Mouse (Mus musculus) C2C12 (cell line): ENCODE data around the gene Prcc. TPM values are rescaled to one million over a fixed set of nuclear protein-coding genes. Genes with fewer than 3 reads are reported as not detected.

Experiments
- H3K27me3 ChIP-seq: one replicate; pipeline ENCODE4 v1.6.1; 2011; ENCODE audit not compliant: control insufficient read depth, insufficient read depth, insufficient read length
- H3K36me3 ChIP-seq: one replicate; pipeline ENCODE4 v1.6.1; 2011; ENCODE audit not compliant: control insufficient read depth, insufficient read depth
- H3K4me3 ChIP-seq: one replicate; pipeline ENCODE4 v1.5.1; 2011; ENCODE audit warnings: mild to moderate bottlenecking, control low read depth; ENCODE audit not compliant: poor library complexity, insufficient read depth, severe bottlenecking
- H3K79me2 ChIP-seq: one replicate; pipeline ENCODE4 v1.6.1; 2011; ENCODE audit not compliant: control insufficient read depth, insufficient read depth
- H3K79me3 ChIP-seq: one replicate; pipeline ENCODE4 v1.6.1; 2011; ENCODE audit warnings: low read depth, control low read depth
- H3ac ChIP-seq: one replicate; pipeline ENCODE3; 2011; ENCODE audit warnings: low read depth; ENCODE audit not compliant: control insufficient read depth, insufficient read length
- CEBPB ChIP-seq: IDR thresholded peaks from one replicate; pipeline ENCODE4 v1.6.1; 2011; ENCODE audit warnings: low read depth, mild to moderate bottlenecking, control low read depth, moderate library complexity
- CTCF ChIP-seq: IDR thresholded peaks from one replicate; pipeline ENCODE4 v1.5.1; 2011; ENCODE audit not compliant: control insufficient read depth, insufficient read depth, insufficient read length
- FOSL1 ChIP-seq: IDR thresholded peaks from one replicate; pipeline ENCODE4 v1.8.0; 2011; ENCODE audit warnings: mild to moderate bottlenecking, low read length; ENCODE audit not compliant: poor library complexity, insufficient read depth, severe bottlenecking
- MAX ChIP-seq: IDR thresholded peaks from one replicate; pipeline ENCODE4 v1.6.1; 2011; ENCODE audit warnings: mild to moderate bottlenecking, control low read depth
- MYOD1 ChIP-seq: IDR thresholded peaks from one replicate; pipeline ENCODE4 v1.6.1; 2011; ENCODE audit warnings: low read depth; ENCODE audit not compliant: control insufficient read depth, insufficient read length
- MYOG ChIP-seq: IDR thresholded peaks from one replicate; pipeline ENCODE4 v1.6.1; 2011; ENCODE audit not compliant: control insufficient read depth, insufficient read length; ENCODE audit errors: extremely low read depth
- USF1 ChIP-seq: IDR thresholded peaks from one replicate; pipeline ENCODE4 v1.6.1; 2011; ENCODE audit warnings: low read depth, mild to moderate bottlenecking, control low read depth, moderate library complexity
- long read RNA-seq, 2 experiments: library from polyadenylated mRNA; unstranded; transcript quantifications; one replicate each; pipeline ENCODE4 v2.0.0; 2019 to 2020
- polyA plus RNA-seq: library from polyadenylated mRNA; unstranded; fragments of >200 nt; fragmentation: generic; extraction: Trizol; gene quantifications from one replicate; pipeline ENCODE4 v1.2.1, GENCODE M21; 2012; ENCODE audit warnings: missing spikeins

Prcc gene
- 44.3 TPM for polyA plus RNA-seq
- long read RNA-seq, experiment 1, partial matches to known transcripts: 2 of 4 reads
- long read RNA-seq, experiment 1, other reads (novel, unspliced or antisense): 1 of 4 reads
- long read RNA-seq, experiment 2, transcript Prcc-201 (7 exons, 2,099 nt): major isoform, 5 of 12 reads
- long read RNA-seq, experiment 2, partial matches to known transcripts: 5 of 12 reads
- long read RNA-seq, experiment 2, other reads (novel, unspliced or antisense): 2 of 12 reads

- H3K27me3 ChIP-seq: no peaks in the 10 kb centered on the region
- peaks cover 47% of the 10 kb centered on the region for H3K79me2 ChIP-seq
- peak within 1 kb of the TSS; percentile 73 for H3ac ChIP-seq
- TF ChIP-seq MYOG (no peak), MAX (peak; percentile 37)
- H3K79me3 ChIP-seq: peaks cover 34% of the 10 kb centered on the region
- H3K4me3 ChIP-seq: peak within 1 kb of the TSS; percentile 99
- peaks cover 9% of the 10 kb centered on the region for H3K36me3 ChIP-seq
Observed at GRCm38 (mm10) chr3:87885281-87886003, at the start of gene Prcc. Gene Prcc (minus strand): TSS chr3:87885608.

- Histone ChIP-seq H3K27me3 (no peaks in the 10 kb centered on the region), H3K36me3 (peaks cover 87% of the 10 kb centered on the region), H3ac (no peak overlapping the region), H3K79me3 (peaks cover 73% of the 10 kb centered on the region), H3K79me2 (peaks cover 93% of the 10 kb centered on the region), H3K4me3 (no peak overlapping the region)
- no peak for TF ChIP-seq MYOD1
- no peak for TF ChIP-seq CEBPB
- no peak for TF ChIP-seq CTCF
- TF ChIP-seq FOSL1: no peak
- TF ChIP-seq MYOG: no peak
- no peak for TF ChIP-seq MAX
Observed at GRCm38 (mm10) chr3:87935201-87935600, 49.8 kb upstream of the Prcc start.

GRCm38 (mm10) chr3:87934501-87934900 is 49.1 kb upstream of the Prcc start:
- TF ChIP-seq USF1 (no peak), MYOG (no peak), CTCF (no peak), FOSL1 (no peak), MAX (no peak), CEBPB (no peak), MYOD1 (no peak)
- Histone ChIP-seq H3K4me3 (no peak overlapping the region), H3K27me3 (no peaks in the 10 kb centered on the region), H3K36me3 (peaks cover 80% of the 10 kb centered on the region), H3K79me3 (peaks cover 74% of the 10 kb centered on the region), H3K79me2 (peaks cover 99% of the 10 kb centered on the region), H3ac (no peak overlapping the region)

- Histone ChIP-seq H3K27me3 (no peaks in the 10 kb centered on the region), H3K79me2 (peaks cover 99% of the 10 kb centered on the region), H3ac (peak overlapping the region; percentile 3), H3K4me3 (no peak overlapping the region), H3K36me3 (peaks cover 76% of the 10 kb centered on the region), H3K79me3 (peaks cover 79% of the 10 kb centered on the region)
- TF ChIP-seq USF1 (no peak), FOSL1 (no peak), MYOD1 (no peak), MAX (no peak), CTCF (no peak), CEBPB (no peak)
Observed at GRCm38 (mm10) chr3:87934026-87934425, 48.6 kb upstream of the Prcc start.

GRCm38 (mm10) chr3:87930078-87930795 is 44.8 kb upstream of the Prcc start, which contains the start of the genes Isg20l2 and Rrnad1:
Gene Isg20l2 (plus strand): TSS chr3:87930314.
Gene Rrnad1 (minus strand): TSS chr3:87930717.
- peaks cover 55% of the 10 kb centered on the region for H3K79me3 ChIP-seq
- TF ChIP-seq MAX (peak; percentile 28), MYOD1 (no peak), CTCF (peak; percentile 59)
- peaks cover 77% of the 10 kb centered on the region for H3K79me2 ChIP-seq
- H3K36me3 ChIP-seq: peaks cover 67% of the 10 kb centered on the region
- no peaks in the 10 kb centered on the region for H3K27me3 ChIP-seq
- H3ac ChIP-seq: peak within 1 kb of the TSS; percentile 98
- H3K4me3 ChIP-seq: peak within 1 kb of the TSS; percentile 75
